Mouse (Mus musculus) kidney, adult 11 months (tissue): ENCODE data around the gene Nos1ap.

Experiments used
- DNase-seq: peaks from one replicate; pipeline ENCODE4 v3.0.0; 2022

The Nos1ap gene

DNA sequence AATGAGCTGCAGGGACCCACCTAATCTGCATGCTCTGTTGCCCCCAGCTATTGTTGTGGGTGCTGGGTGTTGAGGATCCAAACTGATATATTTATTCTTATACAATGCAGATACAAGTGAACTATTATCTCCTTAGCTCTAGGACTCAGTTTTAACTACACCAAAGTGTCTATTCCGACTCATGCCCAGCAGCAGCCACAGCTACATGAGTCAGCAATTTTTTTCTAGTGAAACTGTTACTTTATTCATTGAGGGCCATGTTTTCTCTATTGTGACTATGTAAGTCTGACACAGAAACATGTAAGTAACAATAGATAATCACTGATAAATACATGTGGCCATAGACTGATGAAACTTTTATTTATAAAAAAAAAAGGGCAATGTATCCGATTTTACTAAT is 184.5 kb downstream of the Nos1ap start:
- no peak for DNase-seq

DNA sequence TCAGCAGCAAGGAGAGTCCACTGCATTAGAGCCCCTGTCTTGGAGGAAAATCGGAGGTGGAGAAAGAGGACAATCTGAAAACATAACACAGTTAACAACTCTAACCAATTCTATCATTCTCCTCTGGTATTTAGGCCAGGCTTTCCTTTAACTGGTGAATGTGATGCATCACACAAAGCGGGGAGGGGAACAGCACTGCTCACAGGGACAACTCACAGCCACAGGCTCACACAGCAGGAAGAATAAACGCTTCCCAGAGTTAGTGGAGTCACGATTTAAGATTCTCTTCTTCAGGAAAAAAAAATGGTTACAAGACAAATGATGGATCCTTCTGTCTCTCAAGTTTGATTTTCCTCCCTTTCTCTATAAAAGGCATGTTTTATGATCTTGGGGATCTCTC is 187.0 kb downstream of the Nos1ap start:
- no peak for DNase-seq

DNA sequence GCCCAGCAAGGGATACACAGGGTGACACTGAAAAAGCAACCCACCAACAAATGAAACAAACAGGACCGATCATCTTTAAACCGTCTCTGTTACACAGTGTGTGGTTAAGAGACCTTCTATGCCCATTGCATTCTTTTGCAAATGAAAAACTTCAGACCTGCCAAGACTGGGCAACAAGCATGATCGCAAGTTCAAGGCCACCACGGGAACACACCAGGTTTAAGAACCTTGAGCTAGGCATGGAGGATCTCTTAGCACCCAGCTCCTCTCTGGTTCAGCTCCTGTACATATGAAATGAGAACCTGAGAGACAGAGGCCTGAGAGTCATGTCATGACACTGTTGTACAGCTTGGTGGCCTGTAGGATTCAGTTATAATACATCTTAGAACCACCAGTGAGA is 190.8 kb downstream of the Nos1ap start:
- DNase-seq, result no peak

DNA sequence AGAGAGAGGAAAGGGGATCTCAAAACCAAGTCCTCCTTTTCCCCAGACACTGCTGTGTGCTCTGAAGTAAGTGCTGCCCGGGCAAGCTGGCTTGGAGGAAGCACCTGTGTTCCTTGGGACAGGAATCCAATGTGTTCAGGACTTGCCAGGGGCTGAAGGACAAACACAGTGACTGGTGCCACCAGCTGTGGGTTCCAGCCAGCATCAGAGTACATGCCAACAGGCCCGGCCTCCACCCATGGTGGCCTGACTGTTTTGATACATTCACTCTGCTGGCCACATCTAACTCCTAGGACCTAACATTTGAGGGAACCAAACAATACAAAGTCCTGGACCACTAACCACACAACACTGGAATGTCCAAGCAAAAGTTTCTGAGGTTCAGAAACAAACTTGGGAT is 194.6 kb downstream of the Nos1ap start:
- peak; percentile 36 for DNase-seq

GRCm38 (mm10) chr1:170394641-170395040 is 195.0 kb downstream of the Nos1ap start:
- no peak for DNase-seq

DNA sequence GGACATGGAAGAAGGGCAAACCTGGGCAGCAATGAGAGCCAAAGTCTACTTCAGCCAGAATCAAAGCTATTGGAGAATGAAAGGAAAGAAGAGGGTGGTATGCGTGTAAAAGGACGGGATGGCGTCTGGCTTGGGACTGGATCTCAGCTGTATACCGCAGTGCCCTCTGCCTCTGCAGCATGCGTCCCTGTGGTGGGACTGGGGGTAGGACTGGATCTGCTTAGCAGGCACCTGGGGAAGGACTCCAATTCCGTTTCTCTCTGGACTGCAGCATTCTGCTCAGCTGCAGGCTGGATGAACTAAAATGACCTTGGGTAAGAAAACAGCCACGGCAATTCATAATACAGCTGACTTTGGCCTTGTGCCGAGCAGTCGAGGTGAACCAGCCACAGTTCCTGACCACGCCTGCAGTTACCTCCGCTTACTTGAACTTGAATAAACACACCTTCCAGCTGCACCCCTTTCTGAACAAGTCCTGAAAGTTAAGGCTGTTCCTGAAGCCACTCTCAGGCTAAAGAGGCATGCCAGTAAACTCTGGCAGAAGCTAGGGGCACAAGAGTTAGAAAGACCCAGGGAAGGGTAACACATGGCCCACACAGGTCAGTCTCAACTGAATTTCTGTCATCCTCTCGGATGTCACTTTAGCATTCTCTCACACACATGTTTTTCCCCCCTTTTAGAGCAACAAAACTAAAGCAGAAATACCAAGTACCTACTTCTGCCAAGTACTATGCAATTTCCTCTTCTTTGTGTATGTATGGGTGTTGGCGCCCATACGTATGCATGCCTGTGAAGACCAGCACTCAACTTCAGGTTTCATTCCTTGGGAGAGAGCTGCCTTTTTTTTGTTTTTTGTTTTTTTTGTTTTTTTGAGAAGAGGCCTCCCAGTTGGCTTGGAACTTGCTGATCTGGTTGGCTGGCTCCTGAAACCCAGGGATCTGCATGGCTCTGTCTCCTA is 196.6 kb downstream of the Nos1ap start:
- DNase-seq, result peak; percentile 90

GRCm38 (mm10) chr1:170387180-170387912 is 202.3 kb downstream of the Nos1ap start:
- DNase-seq, result peak; percentile 32

DNA sequence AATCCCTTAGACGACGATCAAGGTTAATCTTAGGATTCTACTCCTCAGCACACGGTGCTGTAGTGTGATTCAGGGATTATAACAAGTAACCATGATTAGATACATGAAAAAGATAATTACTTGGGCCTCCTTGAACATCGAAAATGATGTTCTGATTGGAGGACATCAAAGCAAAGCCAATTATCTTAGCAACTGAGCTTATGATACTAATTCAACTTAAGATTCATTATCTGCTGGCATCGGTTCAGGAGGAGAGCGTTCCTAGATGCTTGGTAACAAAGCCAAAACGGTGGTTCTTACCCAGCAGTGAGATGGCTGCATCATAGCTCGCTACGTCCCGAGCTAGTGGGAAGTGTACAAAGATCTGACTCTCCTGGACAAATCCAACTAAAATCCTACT is 204.2 kb downstream of the Nos1ap start:
- no peak for DNase-seq

DNA sequence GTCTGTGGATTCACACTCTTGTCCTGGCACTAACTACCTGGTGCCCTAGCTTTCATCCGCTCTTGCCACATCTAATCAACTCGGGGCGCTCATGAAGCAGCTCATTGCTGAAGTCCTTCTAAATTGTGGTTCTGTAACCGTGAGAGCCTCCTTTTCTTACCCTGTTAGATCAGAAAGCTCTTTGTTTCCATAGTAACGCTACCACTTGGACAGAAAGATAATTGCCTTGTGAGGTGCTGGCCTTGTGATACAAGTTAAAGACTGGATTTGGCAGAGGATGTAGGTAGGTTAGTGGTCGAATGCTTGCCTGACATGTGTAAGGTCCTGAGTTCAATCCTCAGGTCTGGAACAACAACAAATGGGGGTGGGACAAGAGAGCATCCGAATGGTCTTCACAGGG is 206.1 kb downstream of the Nos1ap start:
- DNase-seq, result no peak

GRCm38 (mm10) chr1:170381457-170381856 is 208.2 kb downstream of the Nos1ap start:
- DNase-seq, result peak; percentile 46

- no peak for DNase-seq
Measured at GRCm38 (mm10) chr1:170380505-170380904, 209.2 kb downstream of the Nos1ap start.

- DNase-seq, result no peak
Measured at GRCm38 (mm10) chr1:170375721-170376120, 213.9 kb downstream of the Nos1ap start.

GRCm38 (mm10) chr1:170373750-170374149 is 215.9 kb downstream of the Nos1ap start:
- no peak for DNase-seq

DNA sequence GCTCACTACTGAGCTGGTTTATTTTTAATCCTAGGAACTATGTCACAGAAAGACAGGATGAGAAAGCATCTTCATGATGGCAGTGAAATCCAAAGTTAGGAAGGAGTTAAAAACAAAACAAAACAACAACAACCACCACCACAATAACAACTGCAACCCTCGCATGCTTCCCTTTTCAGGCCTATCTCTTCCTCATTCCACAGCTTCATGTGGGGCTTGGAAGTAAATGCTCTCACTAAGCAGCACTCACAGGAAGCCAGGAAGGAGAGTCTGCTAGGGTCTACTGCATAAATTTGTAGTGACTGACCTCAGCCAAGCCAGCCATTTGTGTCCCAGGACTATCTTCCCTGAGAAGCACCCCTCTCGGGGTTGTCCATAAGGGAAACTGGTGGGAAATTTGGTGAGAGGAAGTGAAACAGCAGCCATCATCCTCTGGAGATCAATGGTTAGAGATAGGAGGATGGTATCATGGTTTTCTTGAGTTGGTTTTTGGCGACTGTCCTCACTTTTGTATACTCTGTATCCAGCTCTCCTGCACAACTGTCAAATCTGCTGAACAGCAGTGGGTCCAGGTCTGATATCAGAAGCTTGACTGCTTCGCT is 218.4 kb downstream of the Nos1ap start:
- DNase-seq, result no peak

DNA sequence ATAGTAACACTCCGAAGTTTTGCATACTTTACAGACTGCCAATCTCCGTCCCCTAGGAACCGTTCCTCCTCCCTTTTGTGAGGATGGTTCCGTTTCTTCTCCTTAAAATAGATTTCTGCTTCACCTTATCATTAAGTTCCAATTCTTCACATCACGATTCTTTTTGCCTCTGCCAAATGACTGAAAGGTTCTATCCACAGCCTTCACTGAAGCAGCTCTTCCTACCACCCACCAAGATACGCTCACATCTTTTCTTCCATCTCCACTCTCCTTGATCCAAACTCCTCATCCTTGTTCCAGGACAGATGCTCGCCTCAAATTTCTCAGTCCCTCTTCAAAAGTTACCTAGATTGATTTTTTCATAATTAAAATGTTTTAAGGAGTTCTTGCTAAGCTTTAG is 220.8 kb downstream of the Nos1ap start:
- no peak for DNase-seq

DNA sequence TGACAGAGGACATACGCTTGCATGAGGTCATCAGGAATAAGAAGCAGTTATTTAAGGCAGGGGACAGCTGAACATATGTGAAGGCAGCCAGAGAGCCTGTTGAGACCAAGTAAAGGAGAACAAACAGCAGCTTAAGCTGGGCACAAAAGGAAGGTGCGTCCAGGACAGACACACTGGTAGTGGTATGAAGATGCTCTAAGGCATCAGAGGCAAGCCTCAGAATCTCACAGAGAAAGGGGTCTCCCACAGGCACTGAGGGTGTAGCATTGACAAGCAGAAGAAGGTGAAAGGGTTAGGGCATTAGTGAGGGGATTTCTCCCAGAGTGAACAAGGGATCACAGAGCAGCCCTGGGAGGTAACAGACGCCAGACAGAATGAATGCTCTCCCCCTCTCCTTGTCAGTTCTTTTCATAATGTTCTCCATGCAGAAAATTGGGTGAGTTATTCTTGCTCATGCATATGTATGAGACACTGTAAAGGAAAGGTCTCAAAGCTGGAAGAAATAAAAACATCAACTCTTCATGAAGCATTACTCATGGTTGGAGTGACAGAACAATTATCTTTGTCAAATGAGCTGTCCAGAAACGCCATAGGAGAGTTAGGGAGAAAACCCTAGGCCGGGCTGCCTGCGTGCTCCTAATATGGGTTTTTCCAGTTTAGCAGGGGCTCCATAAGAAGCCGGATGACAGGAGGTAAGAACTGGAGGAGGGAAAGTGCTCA is 222.5 kb downstream of the Nos1ap start:
- no peak for DNase-seq

DNA sequence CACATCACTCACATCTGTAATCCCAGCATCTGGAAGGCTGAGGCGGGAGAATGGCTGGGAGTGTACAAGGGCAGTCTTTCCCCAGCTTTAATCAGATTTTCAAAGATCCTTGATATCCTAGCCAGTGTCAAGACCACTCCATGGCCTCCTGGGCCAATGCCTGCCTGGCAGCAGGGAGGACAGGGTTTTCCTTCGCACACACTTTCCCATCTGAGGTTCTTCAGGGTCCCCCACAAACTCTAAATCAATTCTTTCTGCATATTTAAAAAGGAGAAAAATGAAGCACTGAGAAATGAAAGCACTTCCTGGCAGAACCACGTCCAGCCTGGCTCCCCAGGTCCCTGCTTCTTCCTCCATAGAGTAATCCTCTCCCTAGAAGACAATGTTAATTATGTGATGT is 225.9 kb downstream of the Nos1ap start:
- no peak for DNase-seq

GRCm38 (mm10) chr1:170360183-170360915 is 229.3 kb downstream of the Nos1ap start:
- no peak for DNase-seq

GRCm38 (mm10) chr1:170353335-170353734 is 236.3 kb downstream of the Nos1ap start:
- no peak for DNase-seq

GRCm38 (mm10) chr1:170351080-170351479 is 238.6 kb downstream of the Nos1ap start:
- DNase-seq, result no peak

- DNase-seq, result peak; percentile 70
Measured at GRCm38 (mm10) chr1:170346266-170346665, 243.4 kb downstream of the Nos1ap start.

DNA sequence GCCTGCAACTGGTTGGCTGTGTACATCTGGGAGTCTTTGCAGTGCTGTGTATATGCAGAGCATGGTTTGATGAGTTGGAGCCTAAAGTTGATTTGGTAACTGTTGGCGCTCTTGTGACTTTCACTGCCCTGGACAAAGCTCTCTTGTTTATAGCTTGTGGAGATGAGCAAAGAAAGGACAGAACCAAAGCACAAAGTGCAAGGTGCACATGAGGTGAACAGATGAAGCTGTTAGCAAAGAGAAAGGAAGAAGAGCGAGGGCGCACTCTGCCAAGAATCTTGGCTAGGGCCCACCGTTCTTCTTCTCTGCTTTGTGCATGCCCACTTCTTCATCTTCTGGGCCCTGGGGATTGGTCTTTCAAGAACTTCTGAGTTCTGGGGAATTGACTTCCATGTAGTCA is 245.8 kb downstream of the Nos1ap start:
- DNase-seq, result peak; percentile 41
